Mouse (Mus musculus) heart, postnatal 0 days (tissue): ENCODE data around the gene Snx29.

ENCODE experiments used
- CTCF ChIP-seq: IDR thresholded peaks from 2 replicates; pipeline ENCODE4 v1.5.1; 2016; ENCODE audit warnings: antibody characterized with exemption, control low read depth, low read depth
- EP300 ChIP-seq: IDR thresholded peaks from 2 replicates; pipeline ENCODE4 v1.6.1; 2016; ENCODE audit warnings: antibody characterized with exemption, low read depth

DNA sequence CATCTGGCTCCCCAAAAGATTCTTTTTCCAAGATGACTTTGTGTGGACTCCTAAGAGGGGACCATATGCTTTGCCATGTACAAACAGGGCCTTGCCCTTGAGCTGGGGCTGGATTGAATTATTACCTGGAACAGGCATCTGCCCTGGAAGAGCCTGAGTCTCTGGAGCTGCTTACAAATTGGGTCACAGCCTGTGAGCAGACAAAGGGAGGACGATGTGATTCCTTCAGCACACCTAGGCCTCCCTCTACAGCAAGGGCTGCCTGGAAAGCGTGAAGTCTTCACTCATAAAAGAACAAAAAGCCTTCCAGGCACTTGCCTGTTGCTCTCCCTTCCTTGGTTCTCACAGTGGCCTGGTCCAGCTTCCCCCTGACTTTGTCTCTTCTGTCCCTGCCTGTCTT is 449.6 kb downstream of the Snx29 start:
- TF ChIP-seq CTCF (no peak), EP300 (no peak)
